Mouse (Mus musculus) erythroblast, embryonic 14.5 days (primary cell): ENCODE data around the gene Ros1.

Experiments
- GATA1 ChIP-seq: IDR thresholded peaks from 2 replicates; pipeline ENCODE4 v1.6.1; 2012; ENCODE audit warnings: low read length, inconsistent platforms, mixed read lengths
- TAL1 ChIP-seq: IDR thresholded peaks from 3 replicates; pipeline ENCODE4 v1.6.1; 2012; ENCODE audit warnings: low read length, inconsistent platforms, mixed read lengths

DNA sequence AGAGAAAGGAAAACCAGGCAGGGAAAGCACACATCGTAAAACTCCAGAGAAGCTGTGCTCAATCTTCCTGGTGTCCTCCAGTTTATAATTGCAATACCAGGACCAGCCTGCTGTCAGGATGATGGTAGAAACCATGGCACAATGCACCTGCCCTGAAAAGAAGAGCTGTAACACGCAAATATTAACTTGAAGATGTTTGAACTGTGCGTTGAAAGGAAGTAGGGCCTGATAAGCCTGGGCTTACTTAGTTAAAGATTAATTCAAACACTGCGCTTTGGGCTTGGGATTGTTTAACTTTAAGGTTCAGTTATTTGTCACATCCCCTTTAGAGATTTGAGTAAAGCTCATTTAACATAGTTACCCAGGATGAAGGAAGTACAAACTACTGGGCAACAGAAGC, 20.7 kb downstream of the Ros1 start:
- TF ChIP-seq GATA1 (no peak), TAL1 (no peak)
